Mouse (Mus musculus) left cerebral cortex, adult 11 months (tissue): Measurements from ENCODE around the gene Csf2rb.
A peak's percentile ranks its signal among the peaks of the same experiment; 100 is the strongest.
"Not testable (repeated sequence)": the region's sequence is repeated elsewhere in the genome, so short reads cannot be mapped to it uniquely, and the experiment has no call there.

ENCODE experiments used
- DNase-seq: peaks from one replicate; pipeline ENCODE4 v3.0.0; 2022; ENCODE audit warnings: low spot score

The Csf2rb gene

DNA sequence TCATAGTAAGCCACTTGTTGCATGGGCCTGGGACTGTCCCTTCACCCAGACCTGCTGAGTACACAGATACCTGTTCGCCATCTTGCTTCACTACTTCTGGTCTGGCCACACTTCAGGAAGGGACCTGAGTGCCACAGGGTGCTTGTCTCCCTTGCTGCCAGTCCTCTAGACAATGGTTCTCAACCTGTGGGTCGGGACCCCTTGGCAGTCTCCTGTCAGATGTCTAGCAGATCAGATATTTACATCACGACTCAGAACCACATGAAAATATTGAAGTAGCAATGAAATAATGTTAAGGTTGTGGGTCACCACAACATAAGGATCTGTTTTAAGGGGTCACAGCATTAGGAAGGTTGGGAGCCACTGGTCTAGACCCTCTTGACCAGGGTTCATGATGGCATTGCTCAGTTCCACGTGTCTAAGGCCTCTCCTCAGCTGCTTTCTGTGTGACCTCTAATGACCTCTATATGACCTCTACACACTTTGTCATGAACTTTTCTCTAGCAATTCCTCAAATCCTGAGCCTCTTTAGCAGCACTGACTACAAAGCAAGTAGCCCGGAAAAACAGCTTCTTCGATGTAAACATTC is 2.3 kb downstream of the Csf2rb start:
- not testable (repeated sequence) for DNase-seq

- no peak for DNase-seq
Observed at GRCm38 (mm10) chr15:78328520-78329097, 3.1 kb downstream of the Csf2rb start.

GRCm38 (mm10) chr15:78329972-78330371 is 4.4 kb downstream of the Csf2rb start:
- DNase-seq = not testable (repeated sequence)

DNA sequence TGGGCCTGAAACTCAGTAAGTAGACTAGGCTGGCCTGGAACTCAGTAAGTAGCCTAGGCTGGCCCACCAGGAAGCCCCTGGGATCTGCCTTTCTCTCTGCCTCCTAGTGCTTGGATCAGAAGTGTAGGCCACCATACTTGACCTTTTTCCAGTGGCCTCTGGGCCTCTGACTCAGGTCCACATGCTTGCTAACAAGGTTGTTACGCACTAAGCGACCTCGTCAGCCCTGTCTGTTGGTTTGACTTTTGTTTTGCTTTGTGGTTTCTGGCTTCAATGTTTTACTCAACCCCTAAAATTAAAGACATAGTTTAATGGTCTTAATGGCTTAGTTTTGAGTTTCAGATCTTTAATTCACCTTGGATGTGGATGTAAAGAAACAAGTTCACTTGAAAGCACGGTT is 5.2 kb downstream of the Csf2rb start:
- DNase-seq = no peak

- DNase-seq = no peak
Observed at GRCm38 (mm10) chr15:78331523-78332340, 6.2 kb downstream of the Csf2rb start.

GRCm38 (mm10) chr15:78332981-78333380 is 7.4 kb downstream of the Csf2rb start:
- DNase-seq = no peak

GRCm38 (mm10) chr15:78334380-78334779 is 8.8 kb downstream of the Csf2rb start:
- no peak for DNase-seq

GRCm38 (mm10) chr15:78339627-78340423 is 14.3 kb downstream of the Csf2rb start:
- peak; percentile 42 for DNase-seq

DNA sequence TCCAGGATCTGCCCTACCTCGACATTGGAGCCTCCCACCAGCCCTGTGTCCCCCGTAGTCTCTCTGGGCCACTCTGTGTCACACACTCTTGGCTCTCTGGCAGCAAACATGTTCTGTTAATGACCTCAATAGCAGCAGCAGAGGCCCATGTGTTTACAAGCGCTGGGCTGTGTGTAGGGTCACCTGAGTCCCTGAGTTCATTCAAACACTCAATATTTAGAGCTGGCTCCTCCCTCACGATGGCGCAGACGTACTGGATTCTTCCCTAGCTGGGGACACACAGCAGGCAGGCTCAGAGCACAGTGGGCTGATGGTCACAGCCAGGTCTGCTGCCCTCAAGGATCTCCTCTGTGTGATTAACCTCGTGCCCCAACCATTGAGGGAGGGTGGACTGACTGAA is 15.4 kb downstream of the Csf2rb start:
- not testable (repeated sequence) for DNase-seq

DNA sequence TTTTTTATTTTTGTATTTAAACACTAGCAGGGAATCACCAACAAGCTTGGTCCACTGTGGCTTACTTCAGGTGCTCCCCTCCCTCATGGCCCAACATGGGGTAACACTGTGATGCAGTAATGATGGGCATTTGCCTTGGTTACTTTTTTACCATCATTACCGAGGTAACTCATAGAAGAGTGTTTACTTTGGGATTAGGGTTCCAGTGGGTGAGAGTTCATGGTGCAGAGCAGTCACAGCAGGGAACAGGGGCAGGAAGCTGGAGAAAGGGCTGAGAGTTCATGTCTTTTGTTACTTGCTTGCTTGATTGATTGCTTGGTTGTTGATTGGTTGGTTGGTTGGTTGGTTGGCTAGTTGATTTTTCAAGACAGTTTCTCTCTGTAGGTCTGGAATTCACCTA is 18.1 kb downstream of the Csf2rb start:
- no peak for DNase-seq

- DNase-seq = no peak
Observed at GRCm38 (mm10) chr15:78344567-78344966, 19.0 kb downstream of the Csf2rb start.

DNA sequence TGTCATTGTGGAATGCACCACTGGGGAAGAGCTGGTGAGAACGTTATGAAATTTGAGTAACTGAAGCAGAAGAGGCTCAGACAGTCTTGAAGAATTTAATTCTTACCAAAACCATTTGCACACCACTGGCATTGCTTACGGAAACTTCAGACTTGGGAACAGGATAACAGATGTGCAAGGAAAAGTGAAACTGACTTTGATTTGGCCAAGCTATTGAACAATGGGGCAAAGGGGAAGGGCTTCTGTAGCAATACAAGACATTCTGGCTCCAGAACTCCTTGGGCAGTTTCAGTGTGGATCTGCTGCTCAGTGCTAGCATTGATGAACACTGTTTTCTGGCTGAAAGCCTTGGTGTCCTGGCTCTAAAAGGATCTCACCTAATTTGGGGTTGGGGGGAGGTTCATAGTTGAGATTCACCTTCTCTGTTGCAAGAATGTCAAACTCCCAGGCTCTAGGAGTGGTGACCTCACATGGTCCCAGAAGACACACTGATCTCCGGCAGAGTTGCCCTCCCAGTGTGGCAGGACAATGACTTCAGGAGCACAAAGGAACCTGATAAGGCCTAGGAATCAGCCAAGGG is 26.1 kb downstream of the Csf2rb start:
- DNase-seq = no peak

- DNase-seq = no peak
Observed at GRCm38 (mm10) chr15:78354958-78355357, 29.4 kb downstream of the Csf2rb start.

- no peak for DNase-seq
Observed at GRCm38 (mm10) chr15:78355548-78355947, 30.0 kb downstream of the Csf2rb start.

- DNase-seq = no peak
Observed at GRCm38 (mm10) chr15:78365916-78366315, 40.4 kb downstream of the Csf2rb start.

DNA sequence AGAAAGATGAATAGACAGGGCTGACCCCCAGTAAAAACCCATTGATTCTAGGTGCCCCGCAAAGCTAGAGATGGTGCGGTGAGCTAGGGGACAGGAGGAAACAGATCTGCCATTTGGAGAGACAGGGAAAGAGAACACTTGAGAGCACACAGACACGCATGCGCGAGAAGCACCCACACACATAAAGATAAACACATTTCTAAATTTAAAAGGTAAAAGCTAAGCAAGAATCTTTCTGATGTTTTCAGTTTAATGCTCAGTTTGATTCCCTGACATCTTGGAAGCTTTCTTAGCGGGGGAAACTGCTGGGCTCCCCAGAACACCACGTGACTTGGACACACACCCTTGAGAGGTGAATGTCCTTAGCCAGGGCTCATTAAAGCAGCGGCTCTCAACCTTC is 41.3 kb downstream of the Csf2rb start:
- DNase-seq = no peak

GRCm38 (mm10) chr15:78367811-78368210 is 42.3 kb downstream of the Csf2rb start:
- no peak for DNase-seq

DNA sequence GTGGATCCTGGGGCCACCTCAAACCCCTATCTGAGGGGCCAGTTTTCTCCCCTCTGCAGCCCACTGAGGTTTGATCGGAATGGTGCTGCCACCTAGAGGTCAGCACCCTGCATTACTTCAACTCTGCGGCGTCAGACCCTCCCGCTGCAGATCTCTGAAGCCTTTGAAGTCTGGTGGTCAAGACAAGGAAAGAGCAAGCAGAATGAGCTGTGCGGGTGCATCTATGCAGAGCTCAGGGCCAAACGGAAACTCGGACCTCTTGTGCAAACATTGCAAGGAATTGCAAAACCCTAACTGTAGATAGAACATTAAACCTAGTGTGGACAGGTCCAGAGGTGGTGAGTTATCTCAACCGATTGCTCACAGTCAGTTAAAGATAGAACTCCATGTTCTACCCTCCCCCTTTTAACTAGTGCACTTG is 43.4 kb downstream of the Csf2rb start:
- no peak for DNase-seq

GRCm38 (mm10) chr15:78369641-78370040 is 44.1 kb downstream of the Csf2rb start:
- DNase-seq = no peak

- DNase-seq = no peak
Observed at GRCm38 (mm10) chr15:78372796-78373195, 47.2 kb downstream of the Csf2rb start.

DNA sequence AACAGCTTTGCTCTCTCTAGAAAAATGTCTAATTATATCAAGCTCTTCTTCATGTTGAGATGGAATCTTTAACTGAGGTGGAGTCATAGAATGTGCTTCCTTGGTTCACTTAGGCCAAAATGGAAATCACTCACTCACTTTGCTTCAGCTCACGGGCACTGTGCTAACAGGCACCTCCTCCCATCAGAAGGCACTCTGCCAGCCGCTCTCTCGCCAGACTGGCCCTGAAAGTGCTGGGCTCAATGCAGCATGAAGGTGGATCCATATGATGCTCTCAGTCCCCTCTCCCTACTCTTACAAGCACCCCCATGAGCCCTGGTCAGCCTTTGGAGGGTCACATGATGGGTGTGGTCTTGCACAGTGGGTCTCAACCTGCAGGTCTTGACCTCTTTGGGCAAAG is 48.7 kb downstream of the Csf2rb start:
- no peak for DNase-seq

DNA sequence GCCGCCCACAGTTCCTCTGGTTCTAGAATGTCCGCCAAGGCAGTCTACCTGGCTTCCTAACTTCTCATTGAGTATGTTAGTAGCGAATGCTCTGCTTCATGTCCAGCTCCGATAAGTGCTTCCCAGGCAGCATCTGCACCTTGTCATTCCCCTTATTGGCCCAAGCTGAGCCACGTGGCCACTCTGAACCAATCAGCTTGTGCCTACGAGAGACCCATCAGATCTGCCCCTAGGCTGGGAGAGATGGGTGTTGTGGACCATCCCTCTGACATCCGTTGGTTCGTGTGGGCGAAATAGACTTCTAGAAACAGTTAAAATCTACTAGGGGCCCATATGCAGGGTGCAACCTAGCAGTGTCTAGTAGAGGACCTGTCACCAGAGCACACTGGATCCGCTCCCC is 52.3 kb downstream of the Csf2rb start:
- no peak for DNase-seq
